Mouse (Mus musculus): ENCODE results near the gene Coa4. TPM values are rescaled to one million over a fixed set of nuclear protein-coding genes. Genes with fewer than 3 reads are reported as not detected.
A peak's percentile ranks its signal among the peaks of the same experiment; 100 is the strongest.

Coa4 gene
- total RNA-seq, 2 experiments from 2014 or later, result 9.7 to 10.6 TPM

GRCm38 (mm10) chr7:100504740-100505487 lies 32.0 kb upstream of the Coa4 start:
- DNase-seq, result no peak

GRCm38 (mm10) chr7:100506494-100506893 lies 30.4 kb upstream of the Coa4 start:
- DNase-seq, result no peak

GRCm38 (mm10) chr7:100508670-100509069 lies 28.2 kb upstream of the Coa4 start:
- DNase-seq, result no peak

- no peak for DNase-seq
Measured at GRCm38 (mm10) chr7:100511602-100512001, 25.3 kb upstream of the Coa4 start.

GRCm38 (mm10) chr7:100514573-100514972 lies 22.3 kb upstream of the Coa4 start, which contains the start of gene Dnajb13:
TSS of gene Dnajb13 (minus strand) at chr7:100514960.
- DNase-seq, result no peak

- no peak for DNase-seq
Measured at GRCm38 (mm10) chr7:100520204-100520603, 16.7 kb upstream of the Coa4 start.

- DNase-seq, result peak; percentile 92
Measured at GRCm38 (mm10) chr7:100520663-100521285, 16.1 kb upstream of the Coa4 start.

- no peak for DNase-seq
Measured at GRCm38 (mm10) chr7:100522222-100522621, 14.6 kb upstream of the Coa4 start.

GRCm38 (mm10) chr7:100524669-100525068 lies 12.2 kb upstream of the Coa4 start:
- DNase-seq, result no peak

GRCm38 (mm10) chr7:100530766-100531165 lies 6.1 kb upstream of the Coa4 start:
- no peak for DNase-seq

- no peak for DNase-seq
Measured at GRCm38 (mm10) chr7:100533503-100533902, 3.4 kb upstream of the Coa4 start.

- DNase-seq, result no peak
Measured at GRCm38 (mm10) chr7:100534216-100534615, 2.7 kb upstream of the Coa4 start.

- no peak for DNase-seq
Measured at GRCm38 (mm10) chr7:100535831-100536230, 1.0 kb upstream of the Coa4 start.

- DNase-seq, result no peak
Measured at GRCm38 (mm10) chr7:100537519-100537902, 640 bp downstream of the Coa4 start.

GRCm38 (mm10) chr7:100539516-100539915 lies 2.6 kb downstream of the Coa4 start:
- no peak for DNase-seq

- no peak for DNase-seq
Measured at GRCm38 (mm10) chr7:100544437-100544836, 7.6 kb downstream of the Coa4 start.

GRCm38 (mm10) chr7:100547631-100548030 lies 10.8 kb downstream of the Coa4 start:
- DNase-seq, result no peak

- no peak for DNase-seq
Measured at GRCm38 (mm10) chr7:100549796-100550195, 12.9 kb downstream of the Coa4 start.

- DNase-seq, result peak; percentile 42
Measured at GRCm38 (mm10) chr7:100550338-100551007, 13.6 kb downstream of the Coa4 start.

GRCm38 (mm10) chr7:100554939-100555338 lies 18.1 kb downstream of the Coa4 start:
- no peak for DNase-seq

GRCm38 (mm10) chr7:100555431-100555951 lies 18.6 kb downstream of the Coa4 start:
- DNase-seq, result peak; percentile 56

- DNase-seq, result no peak
Measured at GRCm38 (mm10) chr7:100557241-100557640, 20.4 kb downstream of the Coa4 start.

- DNase-seq, result no peak
Measured at GRCm38 (mm10) chr7:100559331-100559730, 22.5 kb downstream of the Coa4 start.
